Mouse (Mus musculus): ENCODE results near the gene Zfp13. TPM values are rescaled to one million over a fixed set of nuclear protein-coding genes. Genes with fewer than 3 reads are reported as not detected.

Gene Zfp13
- total RNA-seq, 2 experiments from 2014 or later: 0.18 TPM; not detected in 1

- ATAC-seq (ENCODE audit: poor library complexity, severe bottlenecking): no peak
Measured at GRCm38 (mm10) chr17:23551416-23551815, 47.9 kb downstream of the Zfp13 start.

GRCm38 (mm10) chr17:23550856-23551255 is 48.4 kb downstream of the Zfp13 start:
- ATAC-seq (ENCODE audit: poor library complexity, severe bottlenecking): peak; percentile 27

- peak; percentile 43 for ATAC-seq (ENCODE audit: poor library complexity, severe bottlenecking)
Measured at GRCm38 (mm10) chr17:23550188-23550791, 49.0 kb downstream of the Zfp13 start.

GRCm38 (mm10) chr17:23549441-23549840 is 49.8 kb downstream of the Zfp13 start:
- no peak for ATAC-seq (ENCODE audit: poor library complexity, severe bottlenecking)

- peak; percentile 14 for ATAC-seq (ENCODE audit: poor library complexity, severe bottlenecking)
Measured at GRCm38 (mm10) chr17:23548615-23549014, 50.7 kb downstream of the Zfp13 start.

- no peak for ATAC-seq (ENCODE audit: poor library complexity, severe bottlenecking)
Measured at GRCm38 (mm10) chr17:23547681-23548443, 51.4 kb downstream of the Zfp13 start.

GRCm38 (mm10) chr17:23546702-23547505 is 52.4 kb downstream of the Zfp13 start:
- ATAC-seq (ENCODE audit: poor library complexity, severe bottlenecking): peak; percentile 18

GRCm38 (mm10) chr17:23546333-23546701 is 53.0 kb downstream of the Zfp13 start:
- peak; percentile 19 for ATAC-seq (ENCODE audit: poor library complexity, severe bottlenecking)

- ATAC-seq (ENCODE audit: poor library complexity, severe bottlenecking): no peak
Measured at GRCm38 (mm10) chr17:23545841-23546240, 53.4 kb downstream of the Zfp13 start.

GRCm38 (mm10) chr17:23544766-23545165 is 54.5 kb downstream of the Zfp13 start:
- ATAC-seq (ENCODE audit: poor library complexity, severe bottlenecking): no peak

GRCm38 (mm10) chr17:23543983-23544382 is 55.3 kb downstream of the Zfp13 start:
- ATAC-seq (ENCODE audit: poor library complexity, severe bottlenecking): no peak

- ATAC-seq (ENCODE audit: poor library complexity, severe bottlenecking): peak; percentile 23; the same call in 1 of the 2 replicates
Measured at GRCm38 (mm10) chr17:23543325-23543724, 56.0 kb downstream of the Zfp13 start.

GRCm38 (mm10) chr17:23542835-23543234 is 56.5 kb downstream of the Zfp13 start:
- no peak for ATAC-seq (ENCODE audit: poor library complexity, severe bottlenecking)

- no peak for ATAC-seq (ENCODE audit: poor library complexity, severe bottlenecking)
Measured at GRCm38 (mm10) chr17:23542004-23542720, 57.1 kb downstream of the Zfp13 start.

GRCm38 (mm10) chr17:23540605-23541475 is 58.4 kb downstream of the Zfp13 start:
- ATAC-seq (ENCODE audit: poor library complexity, severe bottlenecking): no peak

GRCm38 (mm10) chr17:23540106-23540505 is 59.2 kb downstream of the Zfp13 start:
- ATAC-seq (ENCODE audit: poor library complexity, severe bottlenecking): no peak

- no peak for ATAC-seq (ENCODE audit: poor library complexity, severe bottlenecking)
Measured at GRCm38 (mm10) chr17:23539608-23540007, 59.7 kb downstream of the Zfp13 start.

GRCm38 (mm10) chr17:23538299-23539015 is 60.8 kb downstream of the Zfp13 start:
- no peak for ATAC-seq (ENCODE audit: poor library complexity, severe bottlenecking)

GRCm38 (mm10) chr17:23537554-23538255 is 61.6 kb downstream of the Zfp13 start:
- ATAC-seq (ENCODE audit: poor library complexity, severe bottlenecking): no peak

All from megakaryocyte, adult 5-6 weeks (primary cell).